Mouse (Mus musculus) CD4-positive helper T cell, adult 2 months (primary cell): ENCODE measurements around the gene Agap1.

ENCODE experiments used
- DNase-seq: peaks from one replicate; pipeline ENCODE4 v3.0.0-alpha.2; 2012; ENCODE audit warnings: low read depth, missing footprints, low spot score

Gene Agap1

DNA sequence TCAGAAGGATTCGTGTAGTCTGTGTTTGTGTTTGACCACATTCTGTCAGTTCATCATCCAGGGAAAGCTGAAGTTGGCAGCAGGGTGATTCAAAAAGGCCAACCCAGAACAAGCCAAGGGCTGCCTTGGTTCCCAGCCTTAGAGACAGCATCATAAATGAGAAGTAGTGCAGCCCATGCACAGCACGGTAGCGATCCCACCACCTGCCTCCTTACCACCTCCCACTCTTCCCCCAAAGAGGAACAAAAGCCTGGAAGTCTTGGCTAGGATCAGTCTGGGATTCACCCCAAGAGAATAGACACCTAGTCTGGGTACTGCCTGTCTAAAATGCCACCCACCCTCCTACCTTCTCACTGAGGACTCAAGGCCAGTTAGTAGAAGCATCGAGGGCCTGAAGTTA lies 390.9 kb downstream of the Agap1 start:
- no peak for DNase-seq

DNA sequence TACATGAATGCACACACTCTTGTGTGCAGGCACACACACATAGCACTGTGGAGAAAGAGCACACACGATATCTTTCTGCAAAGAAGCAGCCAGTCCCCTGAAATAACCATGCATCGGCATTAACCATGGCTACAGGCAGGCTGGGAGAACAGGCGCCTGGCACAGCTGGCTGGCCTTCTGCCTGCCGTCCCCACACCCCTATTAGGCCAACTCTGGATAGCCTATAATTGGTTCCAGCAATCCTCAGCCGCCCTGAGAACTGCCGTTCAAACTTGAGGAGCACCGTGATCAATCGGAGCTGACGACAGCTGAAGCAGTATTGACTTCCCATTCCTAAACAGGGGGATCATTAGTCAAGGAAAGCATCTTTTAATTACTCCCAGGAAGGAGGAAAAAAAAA lies 391.5 kb downstream of the Agap1 start:
- no peak for DNase-seq

GRCm38 (mm10) chr1:89848356-89849039 lies 393.9 kb downstream of the Agap1 start:
- no peak for DNase-seq

- no peak for DNase-seq
Measured at GRCm38 (mm10) chr1:89849151-89849860, 394.7 kb downstream of the Agap1 start.

GRCm38 (mm10) chr1:89849861-89850230 lies 395.2 kb downstream of the Agap1 start:
- DNase-seq: no peak

GRCm38 (mm10) chr1:89850681-89851414 lies 396.2 kb downstream of the Agap1 start:
- DNase-seq: no peak

DNA sequence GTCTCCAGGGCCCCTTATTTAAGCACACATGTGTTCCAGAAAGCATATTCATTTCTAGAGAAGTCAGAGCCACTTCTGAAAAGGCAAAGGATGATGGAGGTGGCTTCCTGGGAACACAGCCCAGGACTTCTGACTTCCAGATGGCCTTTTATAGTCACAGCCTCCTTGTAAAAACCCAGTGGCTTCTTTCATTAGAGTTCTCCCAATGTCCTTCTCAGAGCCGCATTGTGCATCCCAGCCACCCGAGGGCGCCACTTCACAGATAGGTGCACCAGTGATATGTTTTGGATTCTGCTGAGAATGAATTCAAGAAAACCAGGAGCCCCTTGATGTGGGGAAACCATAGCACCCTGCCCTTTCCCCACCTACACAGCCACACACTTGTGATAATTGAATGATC lies 404.6 kb downstream of the Agap1 start:
- DNase-seq: no peak

DNA sequence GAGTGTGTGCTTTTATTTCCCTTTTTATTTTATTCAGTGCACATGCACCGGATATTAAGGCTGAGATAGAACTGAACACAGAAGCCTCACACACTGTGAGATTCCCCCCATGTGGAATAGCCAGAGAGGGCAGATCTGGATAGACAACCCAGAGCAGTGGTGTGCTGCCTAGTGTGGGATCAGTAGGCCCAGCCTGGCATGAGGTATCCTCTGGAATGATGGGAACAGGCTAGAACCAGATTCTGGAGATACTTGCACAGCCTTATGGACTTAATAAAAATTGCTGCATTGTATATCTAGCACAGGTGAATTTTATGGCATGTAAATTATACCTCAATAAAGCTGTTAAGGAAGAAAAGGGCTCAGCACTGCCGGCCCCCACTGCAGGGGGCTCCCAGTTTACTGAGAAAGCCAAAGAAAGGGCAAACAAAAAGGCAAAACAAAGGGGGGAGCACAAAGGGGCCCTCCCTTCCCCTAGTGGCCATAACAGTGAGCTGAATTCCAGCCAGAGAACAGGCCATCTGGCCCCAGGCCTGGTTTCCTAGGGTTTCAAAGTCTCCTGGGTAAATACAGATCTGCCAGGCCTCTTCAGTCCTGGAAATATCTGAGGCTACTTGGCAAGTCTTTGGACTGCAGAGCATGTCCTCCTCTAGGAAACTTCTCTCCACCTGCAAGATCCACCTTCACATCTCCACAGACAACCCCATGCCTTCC lies 405.6 kb downstream of the Agap1 start:
- DNase-seq: no peak

- DNase-seq: no peak
Measured at GRCm38 (mm10) chr1:89865787-89866186, 411.2 kb downstream of the Agap1 start.

- DNase-seq: no peak
Measured at GRCm38 (mm10) chr1:89867847-89868246, 413.2 kb downstream of the Agap1 start.

DNA sequence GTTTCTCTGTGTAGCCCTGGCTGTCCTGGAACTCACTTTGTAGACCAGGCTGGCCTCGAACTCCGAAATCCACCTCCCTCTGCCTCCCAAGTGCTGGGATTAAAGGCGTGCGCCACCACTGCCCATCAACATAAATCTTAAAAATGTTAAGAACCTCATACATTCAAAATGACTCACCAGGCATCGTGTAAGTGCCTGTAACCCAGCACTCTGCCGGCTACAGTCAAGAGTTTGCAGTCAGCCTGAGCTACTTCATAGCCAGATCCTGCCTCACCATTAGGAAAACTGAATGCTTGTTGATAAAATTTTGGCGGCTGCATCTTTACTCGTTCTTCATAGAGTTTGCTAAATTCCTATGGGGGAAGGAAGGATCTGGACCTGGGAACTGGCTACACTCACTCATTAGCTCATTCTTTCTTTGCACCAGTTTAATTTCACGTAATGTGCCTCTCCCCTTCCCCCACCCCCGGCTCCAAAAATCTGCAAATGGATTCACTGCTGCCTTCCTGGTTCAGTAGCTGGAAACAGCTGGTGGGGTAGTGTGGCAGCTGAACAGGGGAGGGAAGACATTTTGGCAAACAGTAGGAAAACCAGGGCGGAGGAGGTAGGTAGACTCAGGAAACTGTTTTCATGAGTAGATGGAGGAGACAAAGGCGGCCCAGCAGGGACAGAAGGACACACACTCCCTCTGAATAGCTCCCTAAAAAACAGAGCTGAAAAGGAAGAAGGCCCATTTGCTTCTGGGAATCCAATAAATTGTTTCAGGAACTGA lies 415.7 kb downstream of the Agap1 start:
- no peak for DNase-seq

- no peak for DNase-seq
Measured at GRCm38 (mm10) chr1:89870906-89871211, 416.3 kb downstream of the Agap1 start.

- no peak for DNase-seq
Measured at GRCm38 (mm10) chr1:89876346-89877072, 421.9 kb downstream of the Agap1 start.

DNA sequence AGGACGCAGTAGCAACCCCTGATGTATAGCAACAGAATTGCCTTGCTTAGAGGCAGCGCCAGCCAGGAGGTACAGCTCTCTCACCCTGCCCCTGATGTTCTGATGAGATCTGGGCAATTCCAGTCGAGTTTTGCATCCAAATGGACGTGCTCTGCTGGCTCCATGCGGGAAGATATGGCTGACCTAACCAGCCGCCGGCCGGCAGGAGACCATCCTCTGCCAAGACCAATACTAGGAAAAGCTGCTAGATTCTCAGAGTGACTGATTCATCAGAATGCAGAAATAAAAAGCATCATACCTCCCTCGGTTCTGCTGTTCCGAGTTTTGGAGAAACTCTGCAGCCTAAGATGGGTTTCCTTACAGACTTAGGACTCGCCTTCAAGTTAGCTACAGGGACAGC lies 423.9 kb downstream of the Agap1 start:
- no peak for DNase-seq

DNA sequence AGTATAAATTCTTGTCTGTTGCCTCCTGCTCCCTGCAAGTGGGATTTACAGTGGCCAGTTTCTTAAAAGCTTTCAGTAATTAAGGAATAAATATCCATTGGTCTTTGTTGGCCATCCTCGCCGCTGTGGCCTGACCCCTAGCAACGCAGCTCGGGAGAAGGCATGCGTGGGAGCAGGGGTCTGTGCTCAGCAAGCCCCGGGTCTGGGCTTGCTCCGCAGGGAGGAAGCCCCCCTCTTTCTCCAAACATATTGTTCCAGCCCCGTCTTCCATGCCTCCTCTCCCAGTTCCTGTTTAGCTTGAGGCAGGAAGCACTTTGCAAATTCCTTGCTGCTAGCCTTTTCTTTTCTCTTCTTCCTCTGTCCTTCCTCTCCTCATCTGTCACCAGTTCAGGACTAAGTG lies 425.6 kb downstream of the Agap1 start:
- DNase-seq: no peak

GRCm38 (mm10) chr1:89880834-89881233 lies 426.2 kb downstream of the Agap1 start:
- DNase-seq: no peak

DNA sequence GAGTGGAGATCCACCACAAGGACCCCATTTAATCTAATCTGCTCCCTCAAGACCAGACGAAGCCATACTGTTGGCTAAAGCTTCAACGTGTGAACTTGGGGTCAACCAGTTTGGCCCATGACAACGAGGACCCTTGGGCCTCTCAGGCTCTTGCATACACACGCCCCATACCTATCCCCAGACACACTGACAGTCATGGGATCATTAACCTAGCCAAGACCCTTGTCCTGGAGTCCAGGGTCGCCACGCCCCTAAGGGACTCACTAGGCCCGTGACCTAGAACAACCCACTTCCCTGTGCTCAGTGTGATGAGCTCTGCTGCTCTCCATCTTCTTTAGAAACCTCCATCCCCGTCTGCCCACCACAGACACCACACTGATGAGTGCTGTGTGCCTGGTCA lies 429.7 kb downstream of the Agap1 start:
- no peak for DNase-seq

GRCm38 (mm10) chr1:89885696-89886095 lies 431.1 kb downstream of the Agap1 start:
- DNase-seq: no peak

DNA sequence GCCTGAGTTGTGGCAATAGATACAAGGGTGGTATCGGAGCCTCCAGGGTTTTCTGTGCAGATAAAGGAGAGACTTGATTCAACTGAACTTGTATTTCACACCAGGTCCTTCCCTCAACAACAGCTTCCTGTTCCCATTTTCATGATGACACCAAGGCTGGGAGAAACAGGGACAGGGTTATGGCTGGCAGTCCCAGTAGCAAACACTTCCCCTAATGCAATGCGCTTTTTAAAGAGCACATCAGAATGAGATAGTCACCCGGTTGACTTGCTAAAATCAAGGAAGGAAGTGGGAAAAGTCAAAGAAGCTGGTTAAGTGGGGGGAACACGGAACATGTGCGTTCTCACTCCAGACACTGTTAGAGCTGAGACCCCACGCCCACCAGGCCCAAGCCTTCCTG lies 436.8 kb downstream of the Agap1 start:
- no peak for DNase-seq

DNA sequence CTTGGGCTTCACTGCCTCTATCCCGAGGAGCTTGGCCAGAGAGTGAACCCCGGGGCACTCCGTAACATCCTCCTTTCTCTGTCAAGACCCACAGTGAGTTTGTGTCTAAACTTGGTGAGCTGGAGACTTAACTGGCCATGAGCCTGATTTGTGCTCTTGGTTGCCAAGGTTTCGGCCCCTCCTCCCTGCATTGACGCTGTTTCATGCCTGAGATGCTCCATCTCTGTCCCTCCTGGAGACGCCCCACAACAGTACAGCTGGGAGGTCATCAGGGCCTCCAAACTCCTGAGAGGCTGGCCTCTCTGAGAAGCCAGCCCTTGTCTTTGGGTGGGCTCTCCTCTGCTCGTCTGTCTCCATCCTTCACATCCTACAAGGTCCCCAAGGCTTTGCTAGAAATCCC lies 437.7 kb downstream of the Agap1 start:
- DNase-seq: no peak

DNA sequence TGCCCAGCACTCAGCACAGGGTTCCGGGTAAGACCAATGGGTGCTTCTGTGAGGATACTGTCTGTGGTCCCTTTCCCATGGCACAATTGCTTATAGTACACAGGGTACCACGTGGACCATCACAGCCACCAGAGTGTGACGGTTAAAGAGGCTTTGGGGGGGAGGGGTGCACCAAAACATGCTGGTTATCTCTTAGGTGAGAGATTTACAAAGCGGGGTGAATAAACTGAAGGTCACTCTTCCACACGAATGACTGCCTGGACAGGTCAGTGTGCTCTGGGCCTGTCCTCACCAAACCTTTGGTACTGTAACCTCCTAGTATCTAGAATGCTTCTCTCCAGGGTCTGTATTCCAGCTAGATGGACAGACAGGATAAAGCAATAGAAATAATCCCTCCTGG lies 441.2 kb downstream of the Agap1 start:
- DNase-seq: no peak
